Comparison of ENCODE assay signal across 1 mouse cellular context in the genomic region with DNA sequence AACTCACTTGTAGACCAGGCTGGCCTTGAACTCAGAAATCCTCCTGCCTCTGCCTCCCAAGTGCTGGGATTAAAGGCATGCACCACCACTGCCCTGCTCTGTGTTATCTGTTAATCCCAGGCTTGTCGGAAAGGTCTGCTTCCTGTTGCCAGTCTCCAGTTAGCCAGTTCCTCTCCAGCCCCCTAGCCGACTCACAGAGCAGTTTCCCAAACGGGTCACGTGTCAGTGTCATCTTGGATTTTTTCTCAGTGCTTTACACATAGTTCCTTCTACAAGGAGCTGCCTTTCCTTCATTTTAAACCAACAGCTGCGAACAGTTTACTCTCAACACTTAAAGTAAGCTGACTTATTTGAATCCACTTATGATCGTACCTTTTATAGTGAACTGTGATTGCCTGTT.
TF ChIP-seq lines count a peak whose summit lies in the region.

No protein-coding gene starts in this region.

TF ChIP-seq in myocyte, 11 proteins besides CTCF, POLR2A, EP300 and RAD21:
- TF ChIP-seq USF1 (IDR thresholded peaks at IDR 0.05; ENCODE audit: low read depth) (peak; percentile 37), POLR2AphosphoS2 (IDR thresholded peaks at IDR 0.05; ENCODE audit: insufficient read length, low read depth) (no peak)
